Mouse (Mus musculus): ENCODE results near the gene Atxn1. TPM values are rescaled to one million over a fixed set of nuclear protein-coding genes. Genes with fewer than 3 reads are reported as not detected.

Atxn1 gene
- polyA plus RNA-seq, 1 experiment from 2014 or later: 10.4 TPM

- no peak overlapping the region for H3K4me2 ChIP-seq (ENCODE audit: low read length)
- no peak overlapping the region for H3K9ac ChIP-seq (ENCODE audit: low read depth, low read length)
- no peaks in the 10 kb centered on the region for H3K9me3 ChIP-seq (replicated peaks; ENCODE audit: control insufficient read depth, low read length, poor library complexity, severe bottlenecking)
- no peaks in the 10 kb centered on the region for H3K36me3 ChIP-seq (ENCODE audit: control insufficient read depth, insufficient read depth, low read length)
- no peak overlapping the region for H3K4me3 ChIP-seq (ENCODE audit: low read depth, low read length)
- ATAC-seq: no peak
- H3K27ac ChIP-seq (ENCODE audit: low read length): no peak overlapping the region
- whole genome bisulfite sequencing: 87% methylated on average over 8 of the region's 8 CpGs
- peaks cover 25% of the 10 kb centered on the region for H3K4me1 ChIP-seq (ENCODE audit: control insufficient read depth, insufficient read depth, low read length)
- no peaks in the 10 kb centered on the region for H3K27me3 ChIP-seq (ENCODE audit: control insufficient read depth, insufficient read depth, low read depth, low read length)
These were observed 452.3 kb downstream of the Atxn1 start for GRCm38 (mm10) chr13:45512531-45512930.

DNA sequence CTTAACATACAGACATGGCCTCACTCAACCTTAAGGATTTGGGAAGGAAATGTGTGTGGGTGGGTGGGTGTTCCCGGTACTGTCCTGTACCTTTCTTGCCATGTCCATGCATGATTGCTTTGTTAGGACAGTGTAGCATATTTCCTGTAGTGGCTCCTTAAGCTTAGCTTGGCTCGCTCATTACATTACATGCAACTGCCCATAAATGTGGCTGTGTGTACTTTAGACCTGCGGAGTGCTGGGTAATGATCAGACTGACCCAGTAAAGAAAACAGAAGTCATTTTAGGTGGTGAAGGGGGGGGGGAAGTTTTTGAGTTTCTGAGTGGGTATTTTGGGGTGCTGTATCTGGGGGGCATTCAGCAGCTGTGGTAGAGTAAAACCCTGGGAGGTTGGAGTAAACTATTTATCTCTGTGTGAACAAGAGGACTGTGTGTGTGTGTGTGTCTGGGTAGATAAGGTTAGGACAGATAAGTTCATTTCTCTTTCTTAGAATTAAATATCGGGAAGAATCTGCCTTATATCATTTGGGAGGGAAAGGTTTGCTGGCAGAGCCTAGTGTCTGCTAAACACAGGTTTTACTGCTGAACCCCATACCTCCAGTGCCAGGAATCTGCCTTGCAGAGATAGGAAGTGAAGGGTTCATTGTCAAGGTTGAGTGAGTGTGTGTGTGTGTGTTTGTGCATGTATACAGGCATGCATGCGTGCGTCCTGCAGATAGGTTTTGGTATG lies 452.9 kb downstream of the Atxn1 start:
- WGBS: 94% methylated on average over 6 of the region's 6 CpGs
- Histone ChIP-seq H3K9me3 (replicated peaks; ENCODE audit: control insufficient read depth, low read length, poor library complexity, severe bottlenecking) (no peaks in the 10 kb centered on the region), H3K36me3 (ENCODE audit: control insufficient read depth, insufficient read depth, low read length) (no peaks in the 10 kb centered on the region), H3K27me3 (ENCODE audit: control insufficient read depth, insufficient read depth, low read depth, low read length) (no peaks in the 10 kb centered on the region), H3K4me1 (ENCODE audit: control insufficient read depth, insufficient read depth, low read length) (peaks cover 19% of the 10 kb centered on the region), H3K27ac (ENCODE audit: low read length) (no peak overlapping the region), H3K9ac (ENCODE audit: low read depth, low read length) (no peak overlapping the region), H3K4me2 (ENCODE audit: low read length) (no peak overlapping the region), H3K4me3 (ENCODE audit: low read depth, low read length) (no peak overlapping the region)
- ATAC-seq: no peak

DNA sequence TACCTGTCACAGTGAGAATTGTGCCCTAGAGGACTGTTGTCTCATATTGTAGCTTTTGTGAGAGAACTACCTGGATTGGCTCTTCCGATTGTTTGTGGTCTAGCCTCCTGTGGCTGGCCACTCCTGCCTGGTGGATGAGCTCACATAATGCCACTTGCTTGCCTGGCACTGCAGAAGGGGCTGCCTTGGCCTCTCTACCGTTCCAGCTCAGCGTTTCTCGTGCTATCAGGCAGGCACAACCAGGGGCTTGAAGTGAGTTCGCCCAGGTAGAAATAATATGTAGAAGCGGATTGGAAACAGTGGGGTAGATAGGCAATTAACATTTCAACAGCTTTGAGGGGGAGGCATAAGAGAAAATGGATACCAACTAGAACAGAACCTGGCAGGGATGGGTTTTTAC lies 455.4 kb downstream of the Atxn1 start:
- H3K9ac ChIP-seq (ENCODE audit: low read depth, low read length): no peak overlapping the region
- no peak overlapping the region for H3K27ac ChIP-seq (ENCODE audit: low read length)
- H3K9me3 ChIP-seq (replicated peaks; ENCODE audit: control insufficient read depth, low read length, poor library complexity, severe bottlenecking): no peaks in the 10 kb centered on the region
- H3K4me3 ChIP-seq (ENCODE audit: low read depth, low read length): no peak overlapping the region
- WGBS: 65% methylated on average over 6 of the region's 6 CpGs
- H3K27me3 ChIP-seq (ENCODE audit: control insufficient read depth, insufficient read depth, low read depth, low read length): no peaks in the 10 kb centered on the region
- H3K36me3 ChIP-seq (ENCODE audit: control insufficient read depth, insufficient read depth, low read length): no peaks in the 10 kb centered on the region
- no peak overlapping the region for H3K4me2 ChIP-seq (ENCODE audit: low read length)
- peaks cover 8% of the 10 kb centered on the region for H3K4me1 ChIP-seq (ENCODE audit: control insufficient read depth, insufficient read depth, low read length)
- ATAC-seq: no peak

- peak; percentile 54; the same call in 1 of the 2 replicates for ATAC-seq
- whole genome bisulfite sequencing: 2% methylated on average over 8 of the region's 8 CpGs
- Histone ChIP-seq H3K9me3 (replicated peaks; ENCODE audit: control insufficient read depth, low read length, poor library complexity, severe bottlenecking) (no peaks in the 10 kb centered on the region), H3K4me1 (ENCODE audit: control insufficient read depth, insufficient read depth, low read length) (peaks cover 8% of the 10 kb centered on the region), H3K27ac (ENCODE audit: low read length) (no peak overlapping the region), H3K4me2 (ENCODE audit: low read length) (peak overlapping the region; percentile 94), H3K27me3 (ENCODE audit: control insufficient read depth, insufficient read depth, low read depth, low read length) (no peaks in the 10 kb centered on the region), H3K9ac (ENCODE audit: low read depth, low read length) (0 out of 2 replicates have a peak overlapping the region, but pooled peaks have one; percentile 11), H3K36me3 (ENCODE audit: control insufficient read depth, insufficient read depth, low read length) (no peaks in the 10 kb centered on the region), H3K4me3 (ENCODE audit: low read depth, low read length) (peak overlapping the region; percentile 66)
These were observed 456.3 kb downstream of the Atxn1 start for GRCm38 (mm10) chr13:45508495-45508894.

DNA sequence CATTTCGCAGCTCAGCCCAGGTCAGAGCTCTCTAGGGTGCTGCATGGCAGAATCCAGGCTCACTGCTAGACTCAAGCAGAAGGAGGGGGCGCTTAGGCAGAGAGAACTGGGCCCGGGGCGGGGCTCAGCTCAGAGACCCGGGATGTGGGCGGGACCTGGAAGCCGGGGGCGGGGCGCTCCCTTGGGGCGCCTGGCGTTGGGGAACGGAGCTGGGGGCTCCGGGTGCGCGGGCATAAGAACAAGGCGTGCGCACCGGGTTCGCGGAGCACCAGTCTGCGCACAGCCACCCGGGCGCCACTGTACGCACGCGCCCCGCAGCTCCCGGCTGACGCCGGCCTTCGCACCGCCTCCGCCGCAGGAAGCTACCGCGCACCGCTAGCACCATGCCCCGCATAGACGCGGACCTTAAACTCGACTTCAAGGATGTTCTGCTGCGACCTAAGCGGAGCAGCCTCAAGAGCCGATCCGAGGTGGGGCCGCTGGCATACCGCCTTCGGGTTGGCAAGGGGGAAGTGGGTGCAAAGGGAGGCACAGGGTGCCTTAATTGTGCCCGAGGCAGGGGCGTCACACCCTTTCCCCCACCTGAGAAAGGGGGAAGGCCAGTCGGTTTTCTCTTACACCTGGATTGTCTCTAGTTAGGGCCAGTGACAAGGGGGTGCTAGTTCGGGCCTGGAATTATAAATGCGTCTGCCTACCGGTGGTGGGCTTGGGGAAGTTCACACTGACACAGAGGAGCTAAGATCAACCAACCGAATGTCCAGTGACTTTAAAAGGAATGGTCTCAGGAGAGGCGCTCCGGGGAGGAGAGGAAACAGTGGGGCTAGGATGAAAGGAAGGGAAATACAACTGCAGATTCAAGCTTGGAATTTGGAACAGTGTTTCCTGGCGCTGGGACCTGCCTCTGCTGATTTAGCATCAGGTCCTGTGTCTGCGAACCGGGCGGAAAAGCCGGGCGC lies 457.3 kb downstream of the Atxn1 start, which contains the start of gene Gmpr:
Gene Gmpr, plus strand, starts transcription at position 171 of the 956 bp plus-strand sequence.
- Histone ChIP-seq H3K36me3 (ENCODE audit: control insufficient read depth, insufficient read depth, low read length) (no peaks in the 10 kb centered on the region), H3K9me3 (replicated peaks; ENCODE audit: control insufficient read depth, low read length, poor library complexity, severe bottlenecking) (no peaks in the 10 kb centered on the region), H3K27ac (ENCODE audit: low read length) (peak within 1 kb of the TSS; percentile 75), H3K4me3 (ENCODE audit: low read depth, low read length) (peak within 1 kb of the TSS; percentile 66), H3K9ac (ENCODE audit: low read depth, low read length) (peak within 1 kb of the TSS; percentile 81), H3K27me3 (ENCODE audit: control insufficient read depth, insufficient read depth, low read depth, low read length) (no peaks in the 10 kb centered on the region), H3K4me1 (ENCODE audit: control insufficient read depth, insufficient read depth, low read length) (peaks cover 8% of the 10 kb centered on the region), H3K4me2 (ENCODE audit: low read length) (peak within 1 kb of the TSS; percentile 94)
- WGBS: 1% methylated on average over 51 of the region's 63 CpGs
- ATAC-seq: peak; percentile 90

DNA sequence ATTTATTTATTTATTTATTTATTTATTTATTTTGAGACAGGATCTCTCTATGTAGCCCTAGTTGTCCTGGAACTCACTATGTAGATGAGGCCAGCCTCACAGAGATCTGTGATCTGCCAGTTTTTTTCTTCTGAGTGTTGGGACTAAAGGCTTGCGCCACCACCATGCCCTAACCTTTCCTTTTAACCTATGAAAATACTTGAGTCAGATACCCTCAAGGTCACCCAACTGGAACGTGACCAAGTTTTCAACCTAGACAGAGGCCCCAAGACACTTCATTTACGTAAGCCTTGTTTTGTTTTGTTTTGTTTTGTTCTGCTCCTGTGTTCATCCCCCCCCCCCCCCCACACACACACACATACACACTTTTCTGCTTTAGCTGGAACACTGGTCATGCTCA lies 459.3 kb downstream of the Atxn1 start:
- Histone ChIP-seq H3K27me3 (ENCODE audit: control insufficient read depth, insufficient read depth, low read depth, low read length) (no peaks in the 10 kb centered on the region), H3K4me2 (ENCODE audit: low read length) (no peak overlapping the region), H3K27ac (ENCODE audit: low read length) (no peak overlapping the region), H3K4me3 (ENCODE audit: low read depth, low read length) (no peak overlapping the region), H3K36me3 (ENCODE audit: control insufficient read depth, insufficient read depth, low read length) (no peaks in the 10 kb centered on the region), H3K9ac (ENCODE audit: low read depth, low read length) (no peak overlapping the region), H3K4me1 (ENCODE audit: control insufficient read depth, insufficient read depth, low read length) (peaks cover 8% of the 10 kb centered on the region), H3K9me3 (replicated peaks; ENCODE audit: control insufficient read depth, low read length, poor library complexity, severe bottlenecking) (no peaks in the 10 kb centered on the region)
- WGBS: 91% methylated on average over 3 of the region's 3 CpGs
- ATAC-seq: no peak

- 93% methylated on average over 5 of the region's 5 CpGs for WGBS
- Histone ChIP-seq H3K9me3 (replicated peaks; ENCODE audit: control insufficient read depth, low read length, poor library complexity, severe bottlenecking) (no peaks in the 10 kb centered on the region), H3K27me3 (ENCODE audit: control insufficient read depth, insufficient read depth, low read depth, low read length) (no peaks in the 10 kb centered on the region), H3K36me3 (ENCODE audit: control insufficient read depth, insufficient read depth, low read length) (no peaks in the 10 kb centered on the region), H3K27ac (ENCODE audit: low read length) (no peak overlapping the region), H3K4me1 (ENCODE audit: control insufficient read depth, insufficient read depth, low read length) (no peaks in the 10 kb centered on the region; the same call in 1 of the 2 replicates), H3K4me2 (ENCODE audit: low read length) (no peak overlapping the region), H3K4me3 (ENCODE audit: low read depth, low read length) (no peak overlapping the region), H3K9ac (ENCODE audit: low read depth, low read length) (no peak overlapping the region)
- no peak for ATAC-seq
These were observed 462.0 kb downstream of the Atxn1 start for GRCm38 (mm10) chr13:45502791-45503190.

- Histone ChIP-seq H3K27me3 (ENCODE audit: control insufficient read depth, insufficient read depth, low read depth, low read length) (no peaks in the 10 kb centered on the region), H3K4me2 (ENCODE audit: low read length) (no peak overlapping the region), H3K4me3 (ENCODE audit: low read depth, low read length) (no peak overlapping the region), H3K9ac (ENCODE audit: low read depth, low read length) (no peak overlapping the region), H3K9me3 (replicated peaks; ENCODE audit: control insufficient read depth, low read length, poor library complexity, severe bottlenecking) (no peaks in the 10 kb centered on the region), H3K36me3 (ENCODE audit: control insufficient read depth, insufficient read depth, low read length) (no peaks in the 10 kb centered on the region), H3K4me1 (ENCODE audit: control insufficient read depth, insufficient read depth, low read length) (no peaks in the 10 kb centered on the region), H3K27ac (ENCODE audit: low read length) (no peak overlapping the region)
- 83% methylated on average over 3 of the region's 3 CpGs for WGBS
- no peak for ATAC-seq
These were observed 464.9 kb downstream of the Atxn1 start for GRCm38 (mm10) chr13:45499906-45500305.
